Mouse (Mus musculus): ENCODE results near the gene Kif5a.

- TF ChIP-seq CTCF (IDR thresholded peaks at IDR 0.05; ENCODE audit: control insufficient read depth, insufficient read depth, insufficient read length) (no peak), MYOD1 (IDR thresholded peaks at IDR 0.05; ENCODE audit: control insufficient read depth, insufficient read length, low read depth) (no peak), CEBPB (IDR thresholded peaks at IDR 0.05; ENCODE audit: low read depth) (no peak), USF1 (IDR thresholded peaks at IDR 0.05; ENCODE audit: low read depth) (peak; percentile 87), MYOG (IDR thresholded peaks at IDR 0.05; ENCODE audit: control insufficient read depth, extremely low read depth, insufficient read length) (no peak)
Observed at GRCm38 (mm10) chr10:127288800-127289572, 25.8 kb upstream of the Kif5a start, which contains the start of gene Mbd6.

Measured in C2C12 (cell line).